Mouse (Mus musculus) megakaryocyte, embryonic 14.5 days (primary cell): ENCODE results near the gene Baiap2. TPM values are rescaled to one million over a fixed set of nuclear protein-coding genes. Genes with fewer than 3 reads are reported as not detected.

Experiments
- H3K27me3 ChIP-seq: replicated peaks from 2 replicates; pipeline ENCODE3; 2012; ENCODE audit warnings: inconsistent platforms
- H3K36me3 ChIP-seq: replicated peaks from 2 replicates; pipeline ENCODE3; 2012; ENCODE audit warnings: low read length, inconsistent platforms, mixed read lengths
- H3K4me1 ChIP-seq: 2 replicates; pipeline ENCODE4 v1.6.1; 2012; ENCODE audit warnings: inconsistent platforms
- H3K4me3 ChIP-seq: replicated peaks from 2 replicates; pipeline ENCODE3; 2012; ENCODE audit warnings: moderate library complexity, mild to moderate bottlenecking, inconsistent platforms
- H3K9me3 ChIP-seq: 2 replicates; pipeline ENCODE4 v1.6.1; 2012; ENCODE audit warnings: inconsistent platforms
- FLI1 ChIP-seq: IDR thresholded peaks from 2 replicates; pipeline ENCODE4 v1.6.1; 2012; ENCODE audit warnings: low read length, inconsistent platforms, mixed read lengths
- GATA1 ChIP-seq: IDR thresholded peaks from 3 replicates; pipeline ENCODE4 v1.6.1; 2012; ENCODE audit warnings: mixed read lengths, low read length, inconsistent platforms, borderline replicate concordance
- polyA plus RNA-seq: library from polyadenylated mRNA; stranded (reverse); fragments of >175 nt; gene quantifications from 2 replicates; pipeline ENCODE4 v1.2.3, GENCODE M21; 2012; ENCODE audit warnings: low replicate concordance; ENCODE audit not compliant: insufficient read depth

Baiap2 gene
- polyA plus RNA-seq, 1 experiment: 62.9 TPM

DNA sequence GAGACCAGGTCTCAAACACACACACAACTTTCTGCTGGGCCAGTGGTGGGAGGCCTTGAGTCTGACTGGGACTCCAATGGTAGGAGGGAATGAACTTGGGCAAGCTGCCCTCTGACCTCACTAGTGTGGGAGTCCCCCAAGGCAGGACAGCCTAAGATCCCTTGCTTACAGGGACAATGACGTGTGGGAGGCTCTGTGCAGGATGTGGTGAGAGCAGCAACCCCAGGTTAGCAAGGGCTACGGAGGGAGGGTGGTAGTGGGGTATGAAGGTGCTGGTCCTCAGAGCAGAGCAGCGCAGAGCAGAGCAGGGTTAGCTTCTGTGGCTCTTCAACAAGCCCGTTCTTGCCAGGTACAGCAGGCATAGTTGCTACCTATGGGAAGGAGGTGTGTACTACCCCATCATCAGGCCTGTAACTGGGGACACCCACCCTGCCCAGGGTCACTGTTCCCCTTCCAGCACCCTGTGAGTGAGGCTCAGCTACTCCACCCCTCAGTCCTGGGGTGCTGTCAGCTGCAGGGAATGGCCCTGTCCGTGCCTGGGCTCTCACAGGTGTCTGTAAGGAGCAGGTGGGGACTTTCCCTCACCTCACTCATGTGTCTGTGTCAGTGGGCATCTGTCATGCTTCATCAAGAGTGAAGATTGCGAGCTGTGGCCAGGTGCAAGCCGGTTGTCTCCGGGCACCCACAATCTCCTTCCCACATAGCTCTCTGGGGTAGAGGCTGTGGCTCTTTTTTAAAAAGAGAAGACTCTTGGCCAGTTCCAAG lies 8.6 kb upstream of the Baiap2 start:
- TF ChIP-seq GATA1: no peak
- no peak for TF ChIP-seq FLI1
- peaks cover 12% of the 10 kb centered on the region for H3K27me3 ChIP-seq
- peaks cover 35% of the 10 kb centered on the region for H3K36me3 ChIP-seq
- H3K4me1 ChIP-seq: peaks cover 94% of the 10 kb centered on the region
- H3K9me3 ChIP-seq: peaks cover 5% of the 10 kb centered on the region
- H3K4me3 ChIP-seq: peak overlapping the region; percentile 64

DNA sequence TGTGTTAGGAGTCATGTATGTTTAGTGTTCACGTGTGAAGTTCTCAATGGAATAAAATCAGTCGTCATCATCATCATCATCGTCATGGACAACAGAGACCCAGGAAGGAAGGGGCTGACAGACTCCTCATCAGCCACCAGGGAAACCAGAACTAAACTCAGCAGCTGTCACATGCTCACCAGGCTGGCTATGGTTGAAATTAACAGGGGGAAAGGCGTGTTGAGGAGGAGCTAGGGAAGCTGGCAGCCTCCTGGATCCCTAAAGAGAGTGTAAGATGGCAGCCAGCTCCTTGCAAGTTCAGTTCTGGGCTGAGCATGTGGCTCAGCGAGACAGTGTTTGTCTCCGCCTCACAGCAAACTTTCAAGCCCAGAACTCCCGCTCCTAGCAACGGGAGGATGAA lies 7.8 kb upstream of the Baiap2 start:
- Histone ChIP-seq H3K4me1 (peaks cover 94% of the 10 kb centered on the region), H3K9me3 (peaks cover 5% of the 10 kb centered on the region)

GRCm38 (mm10) chr11:119935457-119935856 lies 7.1 kb upstream of the Baiap2 start:
- H3K4me1 ChIP-seq: peaks cover 93% of the 10 kb centered on the region
- peaks cover 5% of the 10 kb centered on the region for H3K9me3 ChIP-seq
- no peak for TF ChIP-seq FLI1
- TF ChIP-seq GATA1: no peak
- peaks cover 24% of the 10 kb centered on the region for H3K27me3 ChIP-seq
- H3K4me3 ChIP-seq: no peak overlapping the region
- H3K36me3 ChIP-seq: peaks cover 39% of the 10 kb centered on the region

More for the DNA sequence above, 7.8 kb upstream of the Baiap2 start:
- peaks cover 39% of the 10 kb centered on the region for H3K36me3 ChIP-seq
- peaks cover 18% of the 10 kb centered on the region for H3K27me3 ChIP-seq
- TF ChIP-seq FLI1: no peak
- TF ChIP-seq GATA1: no peak
- H3K4me3 ChIP-seq: no peak overlapping the region

DNA sequence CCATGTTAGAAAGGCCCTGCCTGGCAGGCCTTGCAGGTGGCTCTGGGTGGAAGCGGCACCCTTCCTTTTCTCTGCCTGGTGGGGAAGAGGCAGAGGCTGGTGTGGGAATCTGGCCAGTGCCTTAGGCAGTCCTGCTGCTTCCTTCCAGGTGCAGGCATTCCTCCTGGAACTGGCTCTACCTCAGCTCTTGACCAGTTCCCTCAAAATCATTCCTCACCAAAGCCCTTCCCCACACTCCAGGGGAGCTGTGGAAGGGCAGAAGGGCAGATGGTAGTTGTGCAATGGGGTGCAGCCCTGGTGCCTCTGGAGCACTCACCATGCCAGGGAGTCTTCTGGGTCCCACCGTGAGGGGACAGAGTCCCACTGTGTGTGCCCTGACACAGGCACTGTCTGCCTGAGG lies 6.1 kb upstream of the Baiap2 start:
- TF ChIP-seq FLI1 (no peak), GATA1 (no peak)
- Histone ChIP-seq H3K27me3 (peaks cover 30% of the 10 kb centered on the region), H3K4me1 (peaks cover 98% of the 10 kb centered on the region), H3K9me3 (no peaks in the 10 kb centered on the region), H3K4me3 (no peak overlapping the region), H3K36me3 (peaks cover 35% of the 10 kb centered on the region)

GRCm38 (mm10) chr11:119937216-119937615 lies 5.3 kb upstream of the Baiap2 start:
- no peaks in the 10 kb centered on the region for H3K9me3 ChIP-seq
- peaks cover 30% of the 10 kb centered on the region for H3K27me3 ChIP-seq
- H3K4me1 ChIP-seq: peaks cover 99% of the 10 kb centered on the region
- TF ChIP-seq FLI1: no peak
- TF ChIP-seq GATA1: no peak
- peaks cover 35% of the 10 kb centered on the region for H3K36me3 ChIP-seq
- no peak overlapping the region for H3K4me3 ChIP-seq

GRCm38 (mm10) chr11:119937772-119938502 lies 4.6 kb upstream of the Baiap2 start:
- H3K9me3 ChIP-seq: no peaks in the 10 kb centered on the region
- peaks cover 35% of the 10 kb centered on the region for H3K36me3 ChIP-seq
- peaks cover 30% of the 10 kb centered on the region for H3K27me3 ChIP-seq
- H3K4me3 ChIP-seq: peak overlapping the region; percentile 82
- no peak for TF ChIP-seq FLI1
- TF ChIP-seq GATA1: no peak
- peaks cover 95% of the 10 kb centered on the region for H3K4me1 ChIP-seq

GRCm38 (mm10) chr11:119939073-119939710 lies 3.4 kb upstream of the Baiap2 start:
- TF ChIP-seq FLI1: no peak
- TF ChIP-seq GATA1: no peak
- H3K9me3 ChIP-seq: no peaks in the 10 kb centered on the region
- peak overlapping the region; percentile 50 for H3K4me3 ChIP-seq
- H3K4me1 ChIP-seq: peaks cover 95% of the 10 kb centered on the region
- peaks cover 36% of the 10 kb centered on the region for H3K27me3 ChIP-seq
- H3K36me3 ChIP-seq: peaks cover 29% of the 10 kb centered on the region

DNA sequence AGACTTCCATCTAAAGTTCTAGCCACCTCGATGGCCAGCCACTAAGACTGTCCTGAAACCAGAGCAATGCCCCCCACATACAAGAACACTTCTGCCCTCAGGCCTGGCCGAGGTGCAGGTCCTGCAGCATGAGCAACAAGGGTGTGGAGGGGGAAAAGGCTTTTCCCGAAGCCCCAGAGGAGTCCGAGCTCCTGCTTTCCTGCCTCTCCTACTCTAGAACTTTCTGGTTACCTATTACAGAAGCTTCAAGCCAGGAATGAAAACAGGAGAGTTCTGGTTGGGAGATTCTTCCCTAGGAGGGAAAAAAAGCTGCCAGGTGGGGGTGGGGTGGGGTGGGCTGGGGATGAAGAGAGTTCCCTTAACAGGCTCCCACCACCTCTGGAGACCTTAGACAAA lies 2.9 kb upstream of the Baiap2 start:
- TF ChIP-seq GATA1: no peak
- H3K27me3 ChIP-seq: peaks cover 40% of the 10 kb centered on the region

DNA sequence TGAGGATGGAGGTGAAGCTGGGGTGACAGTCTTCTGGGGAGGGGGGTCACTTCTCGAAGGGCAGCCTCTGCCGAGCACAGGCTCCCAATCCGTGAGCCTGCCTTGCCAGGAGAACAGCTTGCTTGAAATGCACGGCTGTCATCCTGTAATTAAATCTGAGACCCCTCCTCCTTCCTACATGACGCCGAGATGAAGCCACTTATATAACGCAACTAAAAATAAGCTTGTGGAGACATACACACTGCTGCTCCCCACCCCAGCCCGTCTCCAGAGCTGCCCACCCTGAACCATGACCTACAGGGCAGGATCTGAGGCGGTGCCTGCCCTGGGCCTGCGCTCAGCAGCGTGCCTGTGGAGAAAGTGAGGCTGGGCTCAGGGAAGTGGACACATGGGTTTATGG lies 2.4 kb upstream of the Baiap2 start:
- Histone ChIP-seq H3K9me3 (no peaks in the 10 kb centered on the region), H3K27me3 (peaks cover 43% of the 10 kb centered on the region), H3K4me3 (no peak overlapping the region), H3K36me3 (peaks cover 24% of the 10 kb centered on the region), H3K4me1 (peaks cover 95% of the 10 kb centered on the region)
- TF ChIP-seq GATA1: no peak
- TF ChIP-seq FLI1: no peak

More for the DNA sequence above, 2.9 kb upstream of the Baiap2 start:
- peaks cover 95% of the 10 kb centered on the region for H3K4me1 ChIP-seq
- H3K9me3 ChIP-seq: no peaks in the 10 kb centered on the region
- no peak overlapping the region for H3K4me3 ChIP-seq
- peaks cover 24% of the 10 kb centered on the region for H3K36me3 ChIP-seq
